Mouse (Mus musculus) urinary bladder, postnatal 14 days (tissue): ENCODE measurements around the gene Fam189a1.

Source experiments
- DNase-seq: peaks from one replicate; pipeline ENCODE4 v3.0.0; 2021; ENCODE audit warnings: low spot score

The Fam189a1 gene

DNA sequence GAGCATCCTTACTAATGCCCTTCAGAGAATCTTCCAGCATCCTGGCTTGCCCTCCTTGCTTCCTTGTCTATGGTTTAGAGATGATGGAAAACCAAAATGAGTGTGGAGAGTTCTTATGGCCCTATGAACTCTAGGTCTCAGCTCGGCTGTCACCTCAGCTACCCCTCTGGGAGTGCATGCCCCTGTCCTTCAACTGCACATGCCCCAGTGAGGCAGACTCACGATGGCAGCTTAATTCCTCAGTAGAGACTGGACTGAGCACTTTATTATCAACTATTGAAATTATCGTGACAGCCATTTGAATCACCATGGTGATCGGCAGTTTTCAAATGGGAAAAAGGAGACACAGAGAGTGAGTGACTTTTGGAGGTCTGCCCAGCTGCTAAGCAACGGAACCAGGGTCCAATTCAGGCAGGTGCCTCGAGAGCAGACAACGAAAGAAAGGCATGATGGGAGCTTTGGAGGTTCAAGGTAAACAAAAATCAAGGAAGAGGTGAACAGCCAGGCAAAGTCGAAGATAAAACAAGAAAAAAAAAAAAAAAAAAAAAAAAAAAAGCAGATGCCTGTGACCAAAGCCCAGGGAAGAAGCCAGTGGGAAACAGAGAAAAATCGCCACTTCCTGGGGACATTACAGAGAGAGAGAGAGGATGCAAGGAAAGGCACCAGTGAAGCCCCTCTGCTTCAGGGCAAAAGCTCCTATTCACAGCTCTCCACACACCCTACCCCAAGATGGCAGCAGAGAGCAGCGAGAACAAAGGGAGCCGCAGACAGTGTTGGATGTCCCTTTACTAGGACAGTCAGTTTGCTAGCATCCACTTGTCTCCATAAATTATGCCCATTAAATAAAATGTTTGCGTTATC lies 206.2 kb downstream of the Fam189a1 start:
- DNase-seq, result peak; percentile 65

DNA sequence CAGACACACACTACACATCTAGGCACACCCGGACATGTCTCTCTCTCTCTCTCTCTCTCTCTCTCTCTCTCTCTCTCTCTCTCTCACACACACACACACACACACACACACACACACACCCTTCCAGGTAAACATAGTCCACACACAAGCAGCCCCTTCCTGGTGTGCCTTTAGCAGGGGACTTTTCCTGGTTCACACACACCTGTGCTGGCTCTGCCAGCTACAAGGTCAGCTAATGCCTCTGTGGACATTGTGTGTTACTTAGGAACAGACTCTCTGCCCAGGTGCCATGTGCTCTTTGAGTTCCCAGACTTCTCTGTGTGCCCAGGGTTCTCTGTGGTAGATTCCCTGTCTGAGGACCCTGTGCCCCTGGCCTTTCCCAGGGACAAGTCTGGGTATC lies 206.9 kb downstream of the Fam189a1 start:
- no peak for DNase-seq

DNA sequence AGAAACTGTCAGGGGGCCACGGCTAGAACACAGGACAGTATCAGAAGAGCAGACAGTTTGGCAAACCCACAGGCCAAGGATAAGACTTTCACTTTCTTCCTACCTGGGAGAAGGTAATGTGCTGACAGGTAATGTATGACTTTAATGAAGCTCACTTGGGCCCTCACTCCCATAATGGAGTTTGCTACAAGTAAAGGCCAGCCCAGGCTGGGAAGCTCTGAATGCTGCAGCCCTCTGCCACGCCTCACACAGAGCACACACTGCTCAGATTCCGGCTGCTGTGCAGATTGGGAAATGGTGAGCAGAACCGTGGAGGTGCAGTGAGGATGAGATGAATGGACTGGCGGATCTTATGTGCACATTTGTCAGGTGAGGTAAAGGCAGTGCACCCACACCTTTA lies 211.7 kb downstream of the Fam189a1 start:
- no peak for DNase-seq

DNA sequence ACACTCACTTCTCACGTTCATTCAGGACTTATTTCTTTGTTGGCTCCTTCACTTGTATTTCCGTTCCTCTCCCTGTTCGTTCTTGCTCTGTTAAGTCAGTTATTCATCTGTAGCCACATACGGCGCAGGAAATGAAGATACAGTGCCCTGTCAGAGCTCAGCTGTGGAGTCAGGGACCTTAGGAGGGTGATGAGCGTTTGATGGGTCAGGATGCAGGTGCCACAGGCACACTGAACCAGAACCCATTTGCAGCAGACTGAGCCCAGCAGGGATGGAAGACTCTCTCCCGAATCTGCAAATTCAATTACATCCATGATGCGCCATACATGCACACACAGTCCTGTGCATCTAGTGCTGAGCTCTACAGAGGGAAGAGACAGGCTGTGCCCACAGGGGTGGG lies 212.2 kb downstream of the Fam189a1 start:
- no peak for DNase-seq

DNA sequence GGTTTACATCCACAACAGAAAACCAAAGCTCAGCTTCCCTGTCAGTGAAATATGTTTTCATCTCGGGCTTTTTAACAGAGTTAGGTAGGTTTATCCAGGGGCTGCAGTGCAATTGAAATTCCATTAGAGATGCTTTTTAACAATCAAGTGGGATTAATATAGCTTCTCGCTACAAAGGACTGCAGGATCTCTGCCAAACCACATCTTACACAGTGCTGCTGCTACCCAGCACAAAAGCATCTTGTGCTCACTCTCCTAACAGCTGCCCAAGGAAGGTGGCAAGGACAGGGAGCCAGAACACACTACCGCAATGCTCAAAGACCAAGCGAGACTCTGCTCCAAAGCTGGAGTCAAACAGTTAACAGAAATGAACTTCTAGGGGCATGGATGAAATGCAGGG lies 219.4 kb downstream of the Fam189a1 start:
- DNase-seq, result no peak

DNA sequence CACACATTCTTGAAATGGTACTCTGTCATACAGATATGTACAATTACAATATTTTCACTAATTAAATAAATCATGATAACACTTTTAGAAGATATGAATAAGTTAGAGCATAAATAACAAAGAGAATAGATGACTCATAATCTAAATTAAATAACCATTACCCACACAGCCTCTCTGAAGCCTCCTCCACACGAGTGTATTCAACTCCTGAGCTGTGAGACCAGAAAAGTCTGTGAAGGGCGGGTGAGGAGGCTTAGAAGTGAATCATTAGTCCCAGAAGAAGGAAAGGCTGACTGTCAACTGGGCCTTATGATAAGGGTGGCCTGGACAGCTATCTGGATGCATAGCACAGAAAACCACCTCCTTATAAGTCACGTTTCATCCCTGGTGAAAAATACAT lies 222.3 kb downstream of the Fam189a1 start:
- no peak for DNase-seq

DNA sequence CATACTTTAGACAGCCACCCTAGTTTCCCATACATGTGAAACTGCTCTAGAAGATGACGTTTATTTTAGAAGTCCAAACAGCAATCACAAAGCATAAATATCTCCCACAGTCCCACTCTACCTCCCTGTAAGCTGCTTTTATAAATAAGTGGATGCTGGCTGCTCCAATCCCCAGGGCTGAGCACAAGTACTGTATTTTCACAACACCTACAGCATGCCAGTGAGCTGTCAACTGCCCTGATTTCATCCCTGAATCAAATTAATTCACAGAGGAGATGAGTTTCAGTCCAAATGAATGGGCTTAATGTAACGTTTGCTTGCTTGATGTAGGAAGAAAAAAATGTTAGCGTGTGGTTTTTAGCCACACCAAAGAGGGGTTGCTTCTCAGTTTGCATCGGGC lies 225.4 kb downstream of the Fam189a1 start:
- DNase-seq, result no peak

DNA sequence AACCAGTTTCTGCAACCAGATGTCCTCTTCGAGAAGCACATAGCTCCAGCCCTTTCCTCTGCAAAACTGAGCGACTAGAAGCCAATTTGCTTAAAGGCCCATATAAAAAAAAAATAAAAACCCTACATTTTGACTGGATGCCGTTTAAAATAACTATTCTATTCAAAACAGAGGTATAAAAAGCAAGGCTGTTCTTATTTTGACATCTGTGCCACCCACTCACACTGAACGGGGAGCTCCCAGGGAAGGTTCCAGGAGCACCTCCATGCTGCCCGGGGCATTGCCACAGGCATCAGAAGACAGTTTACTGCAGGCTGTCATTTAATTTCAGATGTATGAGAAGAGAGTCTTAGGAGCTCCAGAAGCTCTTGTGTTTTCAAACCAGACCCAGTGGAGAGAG lies 232.5 kb downstream of the Fam189a1 start:
- DNase-seq, result no peak

DNA sequence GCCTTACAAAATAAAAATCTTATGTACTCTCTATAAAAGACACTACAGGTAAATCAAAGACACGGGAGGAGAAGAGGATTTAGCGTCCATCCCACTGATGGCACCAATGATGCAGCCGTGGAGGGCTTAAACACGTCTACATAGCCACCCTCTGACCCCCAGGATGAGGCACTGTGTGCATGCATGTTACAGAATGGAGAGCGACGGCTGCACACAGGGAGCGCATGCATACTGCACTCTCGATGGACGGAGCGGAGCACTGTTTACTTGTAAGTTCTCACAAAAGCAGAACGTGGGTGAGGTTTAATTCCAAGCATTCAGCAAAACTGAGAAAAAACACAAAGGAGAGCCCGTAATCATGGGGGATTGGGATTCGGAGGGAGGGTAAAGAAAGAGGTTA lies 235.2 kb downstream of the Fam189a1 start:
- DNase-seq, result no peak

DNA sequence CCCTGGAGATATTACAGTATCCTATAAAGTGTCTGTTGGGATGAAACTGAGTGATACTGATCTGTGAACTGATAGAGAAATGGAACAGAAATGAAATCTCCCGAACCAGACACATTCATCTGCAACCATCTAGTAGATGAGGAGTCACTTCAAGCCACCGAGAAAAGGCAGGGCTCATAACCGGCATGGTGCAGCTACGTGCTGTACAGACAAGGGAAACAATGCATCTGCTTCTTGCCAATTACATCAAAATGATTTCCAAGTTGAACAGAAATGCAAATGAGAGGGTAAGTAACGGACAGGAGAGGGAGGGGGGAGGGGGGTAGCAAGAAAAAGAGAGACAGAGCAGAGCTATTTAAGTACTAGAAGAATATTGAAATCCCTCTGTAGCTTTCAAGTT lies 235.6 kb downstream of the Fam189a1 start:
- no peak for DNase-seq

DNA sequence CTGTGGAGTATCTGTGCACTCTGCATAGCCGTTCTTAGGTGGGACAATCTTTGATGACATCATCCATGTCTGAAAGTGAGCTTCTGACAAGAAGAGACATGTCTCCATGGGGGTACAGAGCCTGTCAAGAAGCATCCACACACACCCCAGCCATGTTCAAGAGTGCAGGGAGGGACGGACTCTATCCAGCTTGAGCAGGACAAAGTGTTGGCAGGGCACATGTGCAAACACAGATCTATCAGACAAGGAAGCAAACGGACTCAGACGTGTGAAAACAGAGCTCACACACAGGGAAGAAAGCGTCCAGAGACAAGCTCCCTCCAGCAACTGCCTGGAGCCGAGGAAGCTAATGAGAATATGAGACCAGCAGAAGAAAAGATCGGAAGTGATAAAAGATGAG lies 239.7 kb downstream of the Fam189a1 start:
- no peak for DNase-seq

DNA sequence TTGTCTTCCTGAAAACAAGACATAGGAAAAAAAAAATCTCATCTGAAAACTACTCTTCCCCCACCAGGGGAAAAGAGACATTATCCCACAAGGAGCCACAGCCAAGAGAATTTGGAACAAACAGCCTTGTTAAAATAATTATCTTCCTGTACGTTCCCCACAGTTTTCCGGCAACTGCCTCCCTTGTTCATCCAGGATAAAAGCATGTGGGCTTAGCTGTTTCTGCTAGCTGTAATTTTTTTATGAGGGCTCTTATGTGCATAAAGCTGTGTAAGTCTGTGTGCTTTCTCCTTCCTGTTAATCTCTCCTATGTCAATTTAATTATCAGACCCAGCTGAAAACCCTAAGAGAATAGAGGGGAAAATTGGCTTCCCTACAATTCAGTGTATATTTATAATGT lies 241.2 kb downstream of the Fam189a1 start:
- no peak for DNase-seq

DNA sequence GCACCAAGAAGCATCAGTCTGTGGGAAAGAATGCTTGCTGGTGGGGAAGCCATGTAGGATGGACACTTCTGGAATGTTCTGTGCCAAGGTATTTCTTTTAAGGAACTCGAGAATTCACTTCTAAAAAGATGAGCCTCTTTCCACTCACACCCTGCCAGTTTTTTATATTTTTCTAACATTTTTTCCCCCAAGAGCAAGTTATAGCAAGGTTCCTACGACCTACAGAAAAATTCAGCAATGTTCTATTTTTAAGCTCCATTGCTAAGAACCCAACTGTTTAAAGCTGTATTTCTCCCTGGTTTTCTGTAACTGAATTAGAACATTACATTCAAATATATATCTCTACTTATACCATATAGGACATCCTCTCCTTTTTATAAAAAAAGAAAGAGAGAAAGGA lies 244.4 kb downstream of the Fam189a1 start:
- no peak for DNase-seq

DNA sequence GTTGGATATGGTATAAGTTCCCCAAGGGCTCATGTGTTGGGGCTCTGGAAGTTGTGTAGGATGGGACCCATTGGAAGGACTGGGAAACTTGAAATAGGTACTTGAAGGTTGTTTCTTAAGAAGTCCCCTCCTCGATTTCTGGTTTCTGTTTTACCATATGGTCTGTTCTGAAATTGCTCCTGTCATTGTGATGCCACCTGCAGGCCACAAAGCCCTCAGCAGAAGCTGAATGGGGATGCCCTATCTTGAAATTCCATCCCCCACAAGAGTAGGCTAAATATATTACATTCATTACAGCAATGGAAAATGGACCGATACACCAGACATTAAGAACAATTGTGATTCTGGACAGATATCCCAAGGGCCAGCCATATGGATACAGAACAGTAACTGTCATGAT lies 246.2 kb downstream of the Fam189a1 start:
- no peak for DNase-seq

DNA sequence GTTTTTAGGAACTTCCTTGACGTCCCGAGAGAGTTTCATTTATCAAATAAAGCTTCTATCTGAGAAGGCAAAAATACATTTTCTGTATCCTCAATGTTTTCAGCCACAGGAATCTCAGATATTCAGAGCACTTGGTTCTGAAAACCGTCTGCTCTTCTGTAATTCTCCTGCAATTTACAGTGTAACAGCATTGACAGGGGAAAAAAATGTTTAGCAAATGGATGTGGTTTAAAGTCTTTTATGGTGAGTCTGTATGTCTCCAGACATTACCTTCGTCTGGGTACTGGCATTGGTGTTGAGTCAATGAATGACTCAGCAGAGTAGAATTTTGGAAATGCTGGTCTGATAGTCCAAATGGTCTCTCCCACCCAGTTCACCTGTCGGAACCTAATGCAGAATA lies 249.4 kb downstream of the Fam189a1 start:
- no peak for DNase-seq

DNA sequence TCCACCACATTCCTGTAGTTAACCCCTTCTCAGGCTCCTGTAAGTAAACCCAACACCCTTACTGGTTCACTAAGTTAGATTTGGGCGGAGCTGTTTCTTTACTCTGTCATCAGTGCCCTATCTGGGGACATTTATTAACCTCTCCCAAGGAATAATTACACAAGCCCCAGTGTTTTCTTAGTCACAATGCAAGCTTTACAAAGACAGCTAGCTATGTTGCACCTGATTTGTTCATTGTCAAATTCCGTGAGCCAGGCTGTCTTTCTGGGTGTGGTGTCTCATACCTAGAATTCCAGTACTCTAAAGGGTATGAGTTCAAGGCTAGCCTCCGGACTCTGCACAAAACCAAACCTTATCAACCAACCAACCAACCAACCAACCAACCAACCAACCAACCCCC lies 250.9 kb downstream of the Fam189a1 start:
- DNase-seq, result no peak

DNA sequence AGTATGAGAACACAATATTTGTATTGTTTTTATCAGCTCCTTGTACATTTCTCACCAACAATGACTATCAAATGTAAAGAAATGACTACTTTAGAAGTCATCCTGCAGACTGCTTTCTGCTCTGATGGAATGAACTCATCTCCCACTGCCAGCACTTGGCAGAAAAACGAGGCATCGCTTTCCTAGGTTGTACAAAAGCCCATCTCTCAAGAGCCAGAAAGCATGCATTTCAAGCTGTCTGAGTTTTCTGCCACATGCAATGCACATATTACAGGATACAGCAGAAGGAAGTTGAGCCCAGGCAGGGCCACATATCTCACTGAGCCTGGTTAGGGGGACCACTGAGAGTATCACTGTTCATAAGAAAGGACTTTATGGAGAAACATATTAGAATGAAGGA lies 256.1 kb downstream of the Fam189a1 start:
- DNase-seq, result no peak

DNA sequence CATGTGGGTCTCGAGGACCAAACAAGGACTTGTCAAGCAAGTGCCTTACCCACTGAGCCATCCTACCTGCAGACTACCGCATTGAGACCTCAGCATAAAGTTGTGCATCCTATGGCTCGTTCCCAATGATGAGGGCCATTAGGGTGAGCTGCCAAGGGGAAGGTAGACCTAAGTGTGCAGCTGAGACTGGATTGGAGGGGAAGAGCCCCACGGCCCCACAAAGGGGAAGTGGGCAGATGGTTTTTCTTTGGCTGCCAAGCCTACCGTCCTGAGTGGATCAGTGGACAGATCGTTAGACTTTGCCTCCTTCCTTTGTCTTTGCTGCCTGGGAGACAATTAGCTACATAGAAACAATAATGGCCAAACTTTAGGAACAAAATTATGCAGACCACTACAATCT lies 259.8 kb downstream of the Fam189a1 start:
- no peak for DNase-seq

DNA sequence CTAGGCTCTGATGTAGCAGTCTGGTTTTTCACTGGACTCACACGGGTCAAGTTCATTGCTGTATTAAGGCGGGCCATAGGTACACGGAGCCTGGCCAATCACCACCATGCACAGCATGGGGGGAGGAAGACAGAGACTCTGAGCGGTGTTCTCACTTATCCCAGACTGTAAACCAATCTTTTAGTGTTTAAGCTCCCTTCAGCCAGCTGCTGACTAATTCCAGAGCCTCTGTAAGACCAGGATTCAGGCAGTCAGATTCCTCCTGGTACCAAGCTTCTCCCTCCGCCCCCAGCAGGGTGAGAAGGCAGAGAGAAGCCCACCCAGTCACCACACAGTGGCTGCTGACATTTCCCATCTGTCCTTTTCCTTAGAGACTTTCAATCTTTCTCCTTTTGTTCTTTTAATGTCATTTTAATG lies 260.7 kb downstream of the Fam189a1 start:
- DNase-seq, result no peak

DNA sequence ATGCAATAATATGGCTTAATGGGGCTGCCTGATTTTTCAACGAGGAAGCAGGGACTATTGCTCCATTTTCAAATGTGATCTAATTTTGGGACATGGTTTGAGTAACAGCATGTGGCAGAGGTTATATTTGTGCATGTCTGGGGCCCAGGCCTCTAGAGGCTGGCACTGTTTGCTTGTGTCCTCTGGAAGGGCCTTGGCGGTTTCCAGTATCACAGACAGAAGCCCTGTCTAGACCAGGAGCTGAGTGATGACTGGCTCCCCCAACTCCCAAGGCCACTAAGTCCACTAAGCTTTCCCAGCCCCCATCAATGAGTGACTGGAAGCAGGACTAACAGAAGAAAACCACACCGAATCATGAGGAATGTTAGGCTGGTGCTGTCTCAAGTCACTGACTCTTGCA lies 265.2 kb downstream of the Fam189a1 start:
- DNase-seq, result no peak

DNA sequence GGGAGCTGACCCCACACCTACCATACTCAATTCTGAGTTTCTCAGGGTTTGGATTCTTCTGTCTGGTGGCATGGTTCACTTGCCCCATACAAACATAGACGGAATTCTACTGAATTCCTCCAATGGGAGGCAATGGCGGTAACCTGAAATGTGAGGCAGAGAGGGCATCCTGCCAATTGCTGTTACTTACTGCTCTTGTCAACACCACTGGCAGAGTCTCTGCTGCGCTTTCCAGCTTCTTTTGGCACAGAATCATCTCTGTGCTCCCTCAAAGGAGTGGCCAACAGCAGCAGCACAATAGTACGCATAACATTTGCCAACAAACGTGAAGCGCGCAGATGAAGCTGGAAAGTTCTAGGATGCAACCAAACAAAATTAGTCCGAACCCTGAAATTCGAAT lies 266.5 kb downstream of the Fam189a1 start:
- DNase-seq, result peak; percentile 46

DNA sequence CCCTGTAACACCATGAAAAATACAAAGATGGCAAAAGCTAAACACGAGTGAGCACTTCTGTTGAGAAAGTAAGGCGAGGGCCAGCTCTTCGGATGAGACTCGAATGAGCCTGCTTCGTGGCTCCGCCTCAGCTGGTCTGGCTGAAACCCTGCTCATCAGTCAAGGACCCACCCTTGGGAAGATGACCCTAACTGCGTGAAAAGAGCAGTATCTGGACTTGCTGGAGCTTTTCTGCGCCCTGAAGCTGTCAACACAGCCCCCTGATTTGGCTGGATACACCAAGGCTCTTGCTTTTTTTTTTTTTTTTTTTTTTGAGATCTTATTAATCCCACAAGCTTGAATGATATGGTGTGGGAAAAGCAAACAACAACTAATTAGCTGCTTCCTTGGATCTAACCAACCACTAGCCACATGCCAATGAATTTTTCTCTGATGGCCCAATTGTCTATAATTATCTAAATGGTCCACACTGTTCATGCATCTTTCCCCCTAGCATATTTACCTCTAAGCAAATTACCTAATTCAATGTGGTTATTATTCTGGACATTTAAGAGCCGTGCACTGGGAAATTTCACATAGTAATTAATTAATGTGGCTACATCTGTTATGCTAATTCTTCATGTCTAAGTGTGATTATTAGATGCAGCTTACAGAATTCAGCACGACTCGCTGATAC lies 272.0 kb downstream of the Fam189a1 start:
- DNase-seq, result no peak

DNA sequence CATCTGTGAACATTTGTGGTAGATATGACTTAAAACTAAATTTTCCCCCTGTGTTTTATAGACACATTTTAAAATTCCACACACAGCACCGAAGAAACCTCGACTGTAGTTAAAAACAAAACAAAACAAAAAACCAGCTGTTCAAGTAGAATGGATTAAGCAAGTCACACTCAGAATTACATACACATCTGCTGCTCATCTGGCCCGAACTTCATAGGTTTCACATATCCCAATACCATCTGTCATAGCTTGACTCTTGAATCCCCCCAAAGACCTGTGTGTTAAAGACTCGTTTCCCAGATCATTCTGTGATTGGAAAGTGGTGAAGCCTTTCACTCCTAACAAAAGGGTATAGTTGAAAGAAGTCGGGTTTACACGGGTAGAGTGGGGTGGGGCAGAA lies 274.1 kb downstream of the Fam189a1 start:
- no peak for DNase-seq

DNA sequence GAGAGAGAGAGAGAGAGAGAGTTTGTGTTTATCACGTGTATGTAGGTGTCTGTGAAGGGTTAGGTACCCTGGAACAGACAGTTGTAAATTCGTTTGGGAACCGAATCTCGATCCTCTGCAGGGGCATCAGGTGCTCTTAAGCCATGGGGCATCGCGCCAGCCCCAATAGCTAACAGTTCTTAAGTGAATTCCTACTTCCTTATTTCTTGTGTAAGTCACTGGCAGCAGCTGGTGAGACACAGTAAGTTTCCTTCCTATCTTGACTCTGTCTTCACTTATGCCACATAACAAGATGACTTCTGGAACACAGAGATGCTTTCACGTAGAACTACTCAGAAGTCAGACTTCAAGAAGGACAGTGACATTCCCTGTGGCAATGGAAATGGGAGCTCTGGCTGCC lies 275.0 kb downstream of the Fam189a1 start:
- peak; percentile 10 for DNase-seq
